Mouse (Mus musculus) limb, embryonic 12.5 days (tissue): ENCODE data around the gene Zfp768. TPM values are rescaled to one million over a fixed set of nuclear protein-coding genes. Genes with fewer than 3 reads are reported as not detected.
"Not testable (repeated sequence)": the region's sequence is repeated elsewhere in the genome, so short reads cannot be mapped to it uniquely, and the experiment has no call there.

ENCODE experiments used
- ATAC-seq: fragments of 200-750 bp; cut with Nextera tagmentation; 2 replicates; pipeline ENCODE4 v1.8.0; 2017; ENCODE audit warnings: low read depth, moderate TSS enrichment; ENCODE audit not compliant: insufficient number of reproducible peaks, insufficient read depth, low FRiP score, low TSS enrichment
- H3K27ac ChIP-seq: fragments of 300-500 bp; sonication (generic); 2 replicates; pipeline ENCODE4 v1.5.1; 2016; ENCODE audit warnings: mild to moderate bottlenecking, moderate library complexity
- H3K27me3 ChIP-seq: fragments of 300-500 bp; sonication (generic); 2 replicates; pipeline ENCODE4 v1.6.1; 2016; ENCODE audit warnings: mild to moderate bottlenecking, moderate library complexity
- H3K36me3 ChIP-seq: fragments of 300-500 bp; sonication (generic); 2 replicates; pipeline ENCODE4 v1.6.1; 2016; ENCODE audit warnings: mild to moderate bottlenecking, moderate library complexity
- H3K4me1 ChIP-seq: fragments of 300-500 bp; sonication (generic); replicated peaks from 2 replicates; pipeline ENCODE4 v1.6.1; 2016
- H3K4me2 ChIP-seq: fragments of 300-500 bp; sonication (generic); 2 replicates; pipeline ENCODE4 v1.6.1; 2016; ENCODE audit warnings: mild to moderate bottlenecking, moderate library complexity
- H3K4me3 ChIP-seq: fragments of 300-500 bp; sonication (generic); replicated peaks from 2 replicates; pipeline ENCODE4 v1.5.1; 2016; ENCODE audit warnings: mild to moderate bottlenecking
- H3K9ac ChIP-seq: fragments of 300-500 bp; sonication (generic); replicated peaks from 2 replicates; pipeline ENCODE4 v1.6.1; 2016; ENCODE audit warnings: mild to moderate bottlenecking, moderate library complexity
- H3K9me3 ChIP-seq: fragments of 300-500 bp; sonication (generic); 2 replicates; pipeline ENCODE4 v1.6.1; 2016; ENCODE audit warnings: mild to moderate bottlenecking, moderate library complexity
- WGBS: fragments of 180-500 bp; shearing (Covaris S2); methylation state at CpG from one replicate; pipeline ENCODE4 v1.1.7; 2016; 5-methylcytosine and 5-hydroxymethylcytosine counted together
- polyA plus RNA-seq: library from polyadenylated mRNA; unstranded; fragments of >200 nt; fragmentation: Nextera tagmentation; extraction: Ambion mirVana; gene quantifications from 2 replicates; pipeline ENCODE4 v1.2.1, GENCODE M21; 2016

Zfp768 gene
- 21.0 and 22.6 TPM in 2 replicates for polyA plus RNA-seq

- Histone ChIP-seq H3K9me3 (no peaks in the 10 kb centered on the region), H3K36me3 (peaks cover 33% of the 10 kb centered on the region), H3K27ac (peak within 1 kb of the TSS; percentile 91), H3K4me1 (peaks cover 17% of the 10 kb centered on the region), H3K9ac (peak within 1 kb of the TSS; percentile 89), H3K4me2 (peak within 1 kb of the TSS; percentile 76), H3K4me3 (peak within 1 kb of the TSS; percentile 94), H3K27me3 (no peaks in the 10 kb centered on the region)
- peak; percentile 92 for ATAC-seq
- WGBS: under 1% methylated on average over 76 of the region's 76 CpGs
Observed at GRCm38 (mm10) chr7:127345512-127346325, at the start of gene Zfp768. Gene Zfp768, minus strand, starts transcription at chr7:127345589.

GRCm38 (mm10) chr7:127393944-127394333 lies 48.5 kb upstream of the Zfp768 start:
- 21% methylated on average over 7 of the region's 7 CpGs for WGBS
- Histone ChIP-seq H3K4me2 (peak overlapping the region; percentile 75), H3K27ac (peak overlapping the region; percentile 54; the same call in 1 of the 2 replicates), H3K9me3 (no peaks in the 10 kb centered on the region), H3K4me3 (peak overlapping the region; percentile 66), H3K4me1 (peaks cover 14% of the 10 kb centered on the region), H3K27me3 (0 out of 2 replicates have a peak, but pooled peaks cover 5% of the 10 kb centered on the region), H3K9ac (peak overlapping the region; percentile 32), H3K36me3 (peaks cover 19% of the 10 kb centered on the region)
- ATAC-seq: no peak

GRCm38 (mm10) chr7:127393157-127393943 lies 48.0 kb upstream of the Zfp768 start, which contains the start of gene E430018J23Rik:
Gene E430018J23Rik, minus strand, starts transcription at chr7:127393629.
- Histone ChIP-seq H3K4me1 (peaks cover 14% of the 10 kb centered on the region), H3K9me3 (no peaks in the 10 kb centered on the region), H3K27me3 (0 out of 2 replicates have a peak, but pooled peaks cover 5% of the 10 kb centered on the region), H3K9ac (peak within 1 kb of the TSS; percentile 77), H3K27ac (peak within 1 kb of the TSS; percentile 89), H3K4me2 (peak within 1 kb of the TSS; percentile 75), H3K4me3 (peak within 1 kb of the TSS; percentile 66), H3K36me3 (peaks cover 19% of the 10 kb centered on the region)
- ATAC-seq: peak; percentile 95
- WGBS: 2% methylated on average over 45 of the region's 45 CpGs

GRCm38 (mm10) chr7:127392251-127392824 lies 46.9 kb upstream of the Zfp768 start:
- peaks cover 14% of the 10 kb centered on the region for H3K4me1 ChIP-seq
- peaks cover 19% of the 10 kb centered on the region for H3K36me3 ChIP-seq
- H3K9me3 ChIP-seq: no peaks in the 10 kb centered on the region
- H3K4me3 ChIP-seq: peak overlapping the region; percentile 66
- H3K9ac ChIP-seq: peak overlapping the region; percentile 77
- no peak for ATAC-seq
- WGBS: 84% methylated on average over 8 of the region's 8 CpGs
- H3K27ac ChIP-seq: no peak overlapping the region
- peak overlapping the region; percentile 75 for H3K4me2 ChIP-seq
- H3K27me3 ChIP-seq: 0 out of 2 replicates have a peak, but pooled peaks cover 3% of the 10 kb centered on the region

- peaks cover 19% of the 10 kb centered on the region for H3K36me3 ChIP-seq
- ATAC-seq: no peak
Observed at GRCm38 (mm10) chr7:127391538-127391937, 46.1 kb upstream of the Zfp768 start.

GRCm38 (mm10) chr7:127390306-127390705 lies 44.9 kb upstream of the Zfp768 start:
- Histone ChIP-seq H3K9ac (no peak overlapping the region), H3K27me3 (no peaks in the 10 kb centered on the region), H3K4me2 (no peak overlapping the region), H3K9me3 (peaks cover 3% of the 10 kb centered on the region; the same call in 1 of the 2 replicates), H3K27ac (no peak overlapping the region), H3K4me1 (peaks cover 19% of the 10 kb centered on the region), H3K36me3 (peaks cover 23% of the 10 kb centered on the region), H3K4me3 (no peak overlapping the region)
- no peak for ATAC-seq
- WGBS: 89% methylated on average over 7 of the region's 7 CpGs

More at GRCm38 (mm10) chr7:127391538-127391937, 46.1 kb upstream of the Zfp768 start:
- Histone ChIP-seq H3K9ac (no peak overlapping the region), H3K9me3 (no peaks in the 10 kb centered on the region), H3K4me3 (no peak overlapping the region), H3K27me3 (no peaks in the 10 kb centered on the region), H3K4me2 (no peak overlapping the region), H3K27ac (no peak overlapping the region), H3K4me1 (peaks cover 14% of the 10 kb centered on the region)
- 95% methylated on average over 16 of the region's 16 CpGs for WGBS

GRCm38 (mm10) chr7:127388201-127388600 lies 42.8 kb upstream of the Zfp768 start:
- H3K9ac ChIP-seq, H3K4me2 ChIP-seq, H3K27me3 ChIP-seq, ATAC-seq, H3K4me3 ChIP-seq, H3K27ac ChIP-seq: not testable (repeated sequence)
- Histone ChIP-seq H3K36me3 (peaks cover 42% of the 10 kb centered on the region), H3K4me1 (peaks cover 15% of the 10 kb centered on the region), H3K9me3 (peaks cover 13% of the 10 kb centered on the region)

GRCm38 (mm10) chr7:127386641-127387392 lies 41.4 kb upstream of the Zfp768 start, which contains the start of gene 9130019O22Rik:
Gene 9130019O22Rik, minus strand, starts transcription at chr7:127387166.
- no peaks in the 10 kb centered on the region for H3K27me3 ChIP-seq
- peak within 1 kb of the TSS; percentile 65 for H3K4me2 ChIP-seq
- peaks cover 17% of the 10 kb centered on the region for H3K9me3 ChIP-seq
- 14% methylated on average over 38 of the region's 38 CpGs for WGBS
- peaks cover 46% of the 10 kb centered on the region for H3K36me3 ChIP-seq
- peak within 1 kb of the TSS; percentile 53 for H3K4me3 ChIP-seq
- H3K9ac ChIP-seq: peak within 1 kb of the TSS; percentile 67
- H3K27ac ChIP-seq: no peak within 1 kb of the TSS
- ATAC-seq: peak; percentile 83
- H3K4me1 ChIP-seq: peaks cover 5% of the 10 kb centered on the region

GRCm38 (mm10) chr7:127385560-127385959 lies 40.2 kb upstream of the Zfp768 start:
- H3K9me3 ChIP-seq: peaks cover 17% of the 10 kb centered on the region
- H3K4me1 ChIP-seq, H3K4me3 ChIP-seq, ATAC-seq, H3K9ac ChIP-seq, H3K27me3 ChIP-seq, H3K4me2 ChIP-seq, H3K27ac ChIP-seq: not testable (repeated sequence)
- H3K36me3 ChIP-seq: peaks cover 34% of the 10 kb centered on the region
- 91% methylated on average over 4 of the region's 4 CpGs for WGBS

GRCm38 (mm10) chr7:127378310-127378921 lies 33.0 kb upstream of the Zfp768 start:
- no peak for ATAC-seq
- H3K9ac ChIP-seq: no peak overlapping the region
- 78% methylated on average over 6 of the region's 6 CpGs for WGBS
- no peak overlapping the region for H3K4me3 ChIP-seq
- H3K4me1 ChIP-seq: 0 out of 2 replicates have a peak, but pooled peaks cover 3% of the 10 kb centered on the region
- no peak overlapping the region for H3K27ac ChIP-seq
- H3K27me3 ChIP-seq: no peaks in the 10 kb centered on the region
- H3K36me3 ChIP-seq: peaks cover 18% of the 10 kb centered on the region
- H3K4me2 ChIP-seq: no peak overlapping the region
- H3K9me3 ChIP-seq: 0 out of 2 replicates have a peak, but pooled peaks cover 3% of the 10 kb centered on the region
